Mouse (Mus musculus) heart, embryonic 14.5 days (tissue): ENCODE measurements around the gene Nf1. TPM values are rescaled to one million over a fixed set of nuclear protein-coding genes. Genes with fewer than 3 reads are reported as not detected.
A peak's percentile ranks its signal among the peaks of the same experiment; 100 is the strongest.

Source experiments
- ATAC-seq: fragments of 200-750 bp; cut with Nextera tagmentation; 2 replicates; pipeline ENCODE4 v1.8.0; 2017; ENCODE audit warnings: low read depth, moderate TSS enrichment; ENCODE audit not compliant: insufficient number of reproducible peaks, insufficient read depth, low FRiP score
- H3K27ac ChIP-seq, 2 experiments: fragments of 200-500 bp in 1 of 2; fragments of 300-500 bp in 1 of 2; sonication (generic) in 1 of 2; replicated peaks in 1 of 2; 2 replicates each; pipeline ENCODE4 v1.5.1; 2012 to 2014; ENCODE audit warnings: low read depth in 2 of 2, low read length in 2 of 2, control low read depth in 1 of 2, mild to moderate bottlenecking in 1 of 2, mixed read lengths in 1 of 2; ENCODE audit not compliant: control insufficient read depth in 1 of 2, insufficient read depth in 1 of 2
- H3K27me3 ChIP-seq: fragments of 300-500 bp; sonication (generic); 2 replicates; pipeline ENCODE4 v1.6.1; 2014; ENCODE audit warnings: mild to moderate bottlenecking, low read length, control low read depth; ENCODE audit not compliant: control insufficient read depth, insufficient read depth
- H3K36me3 ChIP-seq: fragments of 300-500 bp; sonication (generic); 2 replicates; pipeline ENCODE4 v1.6.1; 2014; ENCODE audit warnings: mild to moderate bottlenecking, control low read depth, low read length, mixed read lengths; ENCODE audit not compliant: control insufficient read depth, insufficient read depth
- H3K4me1 ChIP-seq, 2 experiments: fragments of 200-500 bp in 1 of 2; fragments of 300-500 bp in 1 of 2; sonication (generic) in 1 of 2; 2 replicates each; pipeline ENCODE4 v1.6.1; 2012 to 2014; ENCODE audit warnings: low read length in 2 of 2, control low read depth in 1 of 2, mixed read lengths in 1 of 2; ENCODE audit not compliant: control insufficient read depth in 2 of 2, insufficient read depth in 2 of 2
- H3K4me2 ChIP-seq: fragments of 300-500 bp; sonication (generic); 2 replicates; pipeline ENCODE4 v1.6.1; 2014; ENCODE audit warnings: mild to moderate bottlenecking, low read length
- H3K4me3 ChIP-seq, 2 experiments: fragments of 200-500 bp in 1 of 2; fragments of 300-500 bp in 1 of 2; sonication (generic) in 1 of 2; 2 replicates each; pipeline ENCODE4 v1.5.1; 2012 to 2014; ENCODE audit warnings: low read length in 2 of 2, mild to moderate bottlenecking in 2 of 2, control low read depth in 1 of 2, low read depth in 1 of 2, moderate library complexity in 1 of 2; ENCODE audit not compliant: control insufficient read depth in 1 of 2, insufficient read depth in 1 of 2
- H3K9ac ChIP-seq: fragments of 300-500 bp; sonication (generic); 2 replicates; pipeline ENCODE4 v1.6.1; 2014; ENCODE audit warnings: mild to moderate bottlenecking, low read length
- H3K9me3 ChIP-seq: fragments of 300-500 bp; sonication (generic); 2 replicates; pipeline ENCODE4 v1.6.1; 2016; ENCODE audit warnings: low read length, control low read depth; ENCODE audit not compliant: control insufficient read depth
- WGBS: fragments of 180-500 bp; shearing (Covaris S2); extraction: QIAGEN DNeasy Blood & Tissue Kit; methylation state at CpG from one replicate; pipeline ENCODE4 v1.1.7; 2014; 5-methylcytosine and 5-hydroxymethylcytosine counted together
- polyA plus RNA-seq: library from polyadenylated mRNA; unstranded; fragments of >200 nt; fragmentation: Nextera tagmentation; extraction: Ambion mirVana; gene quantifications from 2 replicates; pipeline ENCODE4 v1.2.1, GENCODE M21; 2014

Nf1 gene
- polyA plus RNA-seq, 1 experiment from 2014 or later = 7.7 TPM

DNA sequence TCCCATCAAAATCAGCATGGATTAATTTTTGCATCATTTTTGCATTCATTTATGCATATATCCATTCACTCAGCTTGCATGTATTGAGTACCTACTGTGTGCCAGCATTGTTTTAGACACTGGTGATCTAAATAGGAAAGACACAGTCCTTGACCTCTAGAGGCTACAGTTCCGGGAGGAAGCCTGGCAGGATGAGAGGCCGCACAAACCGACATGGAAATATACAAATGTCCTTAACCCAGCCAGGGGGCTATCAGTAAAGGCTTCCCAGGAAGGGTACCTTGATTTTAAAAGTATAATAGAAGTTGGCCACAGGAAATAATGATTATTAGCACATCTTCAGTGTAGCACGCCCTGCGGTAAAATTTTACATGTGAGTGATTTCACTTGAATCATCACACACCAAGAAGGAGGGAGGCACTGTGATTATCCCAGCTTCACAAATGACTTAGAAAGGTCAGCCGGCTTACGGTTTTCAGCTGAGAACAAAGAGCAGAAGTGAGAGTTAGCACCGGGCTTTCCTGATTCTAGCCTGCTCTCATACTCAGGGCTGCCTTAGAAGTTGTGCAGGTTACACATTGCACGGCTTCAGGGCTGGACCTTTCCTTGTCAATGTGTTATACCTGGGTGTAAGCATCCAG, 31.8 kb upstream of the Nf1 start:
- Histone ChIP-seq H3K9ac (no peak overlapping the region), H3K4me3 (no peak overlapping the region), H3K9me3 (no peaks in the 10 kb centered on the region), H3K4me1 (peaks cover 19 to 24% of the 10 kb centered on the region in 2 experiments), H3K4me2 (no peak overlapping the region), H3K27me3 (no peaks in the 10 kb centered on the region), H3K36me3 (no peaks in the 10 kb centered on the region), H3K27ac (peak overlapping the region; percentile 36 to 85)
- no peak for ATAC-seq
- 61% methylated on average over 9 of the region's 9 CpGs for WGBS

DNA sequence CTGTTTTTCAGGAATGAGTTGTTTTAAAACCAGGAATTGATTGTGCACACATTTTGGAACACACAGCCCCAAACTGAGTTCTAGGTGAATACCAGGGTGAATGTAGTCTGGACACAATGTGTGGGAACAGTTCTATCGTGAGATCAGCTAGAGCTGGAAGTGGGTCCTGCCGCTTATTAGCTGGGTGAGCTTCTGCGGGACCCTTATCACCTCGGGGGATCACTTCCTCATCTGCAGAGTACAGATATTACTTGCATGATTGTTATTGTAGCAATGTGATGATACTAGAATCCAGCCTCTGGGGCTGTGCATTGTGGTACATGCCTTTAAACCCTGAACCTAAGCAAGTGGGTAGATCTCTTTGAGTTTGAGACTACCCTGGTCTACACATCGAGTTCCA, 29.0 kb upstream of the Nf1 start:
- ATAC-seq = no peak
- Histone ChIP-seq H3K4me3 (no peak overlapping the region), H3K27ac (no peak overlapping the region), H3K27me3 (no peaks in the 10 kb centered on the region), H3K4me2 (no peak overlapping the region), H3K9me3 (no peaks in the 10 kb centered on the region), H3K9ac (no peak overlapping the region), H3K4me1 (peaks cover 17 to 24% of the 10 kb centered on the region in 2 experiments), H3K36me3 (no peaks in the 10 kb centered on the region)
- WGBS = 73% methylated on average over 5 of the region's 5 CpGs

DNA sequence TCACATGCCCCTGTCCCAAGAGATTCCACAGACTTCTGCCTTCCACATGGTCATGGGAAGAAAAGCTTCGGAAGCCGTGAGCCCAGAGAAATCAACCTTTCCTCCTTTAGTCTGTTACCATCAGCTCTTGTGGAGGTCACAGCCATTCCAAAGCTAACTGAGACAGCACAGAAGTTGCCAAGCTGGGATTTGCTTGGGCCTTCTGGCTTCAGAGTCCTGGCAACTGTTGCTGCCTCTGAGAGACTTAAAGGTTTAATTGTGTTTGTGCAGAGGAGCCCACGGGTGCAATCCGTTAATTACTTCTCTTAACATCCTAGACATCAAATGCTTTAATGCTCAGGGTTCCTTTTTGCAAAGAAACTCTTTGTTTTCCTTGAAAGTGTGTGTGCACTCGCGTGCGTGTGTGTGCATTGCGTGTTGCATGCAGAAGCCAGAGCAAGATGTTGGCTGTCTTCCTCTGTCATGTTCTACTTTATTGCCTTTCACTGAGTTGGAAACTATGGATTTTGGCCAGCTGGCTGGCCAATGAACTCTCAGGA, 22.6 kb upstream of the Nf1 start:
- Histone ChIP-seq H3K36me3 (no peaks in the 10 kb centered on the region), H3K4me2 (no peak overlapping the region), H3K4me3 (no peak overlapping the region), H3K27ac (no peak overlapping the region), H3K27me3 (no peaks in the 10 kb centered on the region), H3K9ac (no peak overlapping the region), H3K4me1 (peaks cover 0 to 5% of the 10 kb centered on the region in 2 experiments; a peak in 2 of 4 replicates), H3K9me3 (no peaks in the 10 kb centered on the region)
- ATAC-seq = no peak
- 83% methylated on average over 8 of the region's 8 CpGs for WGBS

DNA sequence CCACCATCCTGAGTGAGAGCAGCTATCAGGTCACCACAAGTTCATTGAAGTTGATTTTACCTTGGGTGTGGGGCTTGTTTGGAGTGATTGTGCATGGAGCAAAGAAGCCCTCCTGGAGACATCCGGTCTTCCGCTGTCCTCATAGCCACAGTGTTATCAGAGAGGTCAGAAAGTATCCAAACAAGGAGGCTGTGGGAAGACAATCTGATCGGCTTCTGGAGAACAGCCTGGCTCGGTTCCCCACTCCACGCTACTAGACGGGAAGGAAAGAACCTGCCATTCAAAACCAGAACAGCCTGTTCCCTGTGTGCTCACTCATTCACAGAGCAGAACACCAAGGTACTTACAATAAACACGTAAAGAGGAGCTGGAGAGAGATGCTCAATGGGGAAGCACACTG, 19.7 kb upstream of the Nf1 start:
- ATAC-seq = no peak; the same call in 1 of the 2 replicates
- 51% methylated on average over 7 of the region's 7 CpGs for WGBS

DNA sequence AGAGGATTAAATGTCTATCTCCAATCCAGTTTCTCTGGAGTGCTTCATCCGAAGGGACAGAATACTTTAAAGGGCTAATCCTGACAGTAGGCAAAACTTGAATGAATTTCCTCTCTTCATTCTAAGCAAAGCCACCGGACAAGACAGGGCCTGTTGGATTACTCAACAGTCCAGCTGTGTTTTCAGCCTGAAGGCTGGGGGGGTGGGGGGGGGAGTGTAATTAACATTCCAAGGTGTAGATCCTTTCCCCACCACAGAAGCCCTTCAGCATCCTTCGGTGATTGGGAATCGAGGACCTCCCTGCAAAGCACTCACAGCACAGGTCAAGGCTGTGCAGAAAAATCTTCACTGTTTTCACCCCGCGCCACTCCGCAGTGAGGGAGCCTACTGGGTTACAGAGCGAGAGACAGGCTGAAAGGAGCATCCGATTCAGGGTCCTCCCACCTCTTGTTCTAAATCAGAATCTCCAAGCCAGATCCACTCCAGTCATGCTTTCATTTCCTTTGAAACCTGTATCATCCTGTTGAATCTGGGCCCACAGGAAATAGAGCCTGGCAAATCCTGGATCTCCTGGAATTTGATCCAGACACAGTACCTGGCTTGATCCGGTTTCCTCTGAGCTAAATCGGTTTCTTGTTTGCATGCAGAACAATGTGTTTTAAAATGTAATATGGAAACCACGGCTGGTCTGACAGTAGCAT, 15.4 kb upstream of the Nf1 start:
- H3K36me3 ChIP-seq = no peaks in the 10 kb centered on the region
- ATAC-seq = no peak
- no peak overlapping the region for H3K9ac ChIP-seq
- peaks cover 0 to 5% of the 10 kb centered on the region in 2 experiments; a peak in 2 of 4 replicates for H3K4me1 ChIP-seq
- 69% methylated on average over 12 of the region's 12 CpGs for WGBS
- no peaks in the 10 kb centered on the region for H3K9me3 ChIP-seq
- H3K27me3 ChIP-seq = no peaks in the 10 kb centered on the region
- H3K4me2 ChIP-seq = no peak overlapping the region
- no peak overlapping the region for H3K4me3 ChIP-seq
- no peak overlapping the region for H3K27ac ChIP-seq

More for the DNA sequence above, 19.7 kb upstream of the Nf1 start:
- Histone ChIP-seq H3K27me3 (no peaks in the 10 kb centered on the region), H3K36me3 (no peaks in the 10 kb centered on the region), H3K4me3 (no peak overlapping the region), H3K9ac (no peak overlapping the region), H3K4me2 (no peak overlapping the region), H3K9me3 (no peaks in the 10 kb centered on the region), H3K4me1 (peaks cover 0 to 5% of the 10 kb centered on the region in 2 experiments; a peak in 2 of 4 replicates), H3K27ac (no peak overlapping the region)

DNA sequence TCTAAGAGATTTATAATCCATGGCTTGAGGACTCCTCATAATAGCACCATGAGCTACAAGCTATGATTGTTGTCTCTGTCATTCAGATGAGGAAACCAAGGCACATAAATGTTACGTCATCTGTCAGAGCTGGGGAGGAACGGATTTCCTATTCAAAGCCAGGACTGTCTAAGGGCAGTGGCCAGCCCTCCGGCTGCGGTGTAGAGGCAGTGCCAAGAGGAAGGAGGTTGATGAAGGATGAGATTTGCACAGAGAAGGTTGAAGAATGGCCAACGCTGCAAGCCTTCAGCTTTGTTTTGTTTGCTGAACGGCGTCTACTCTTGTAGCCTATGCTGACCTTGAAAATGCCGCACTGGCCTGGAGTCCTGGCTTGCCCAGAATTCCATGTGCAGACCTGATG, 13.8 kb upstream of the Nf1 start:
- Histone ChIP-seq H3K9ac (no peak overlapping the region), H3K9me3 (no peaks in the 10 kb centered on the region), H3K27ac (no peak overlapping the region), H3K4me2 (no peak overlapping the region), H3K4me1 (no peaks in the 10 kb centered on the region; a peak in 1 of 4 replicates), H3K36me3 (no peaks in the 10 kb centered on the region), H3K4me3 (no peak overlapping the region), H3K27me3 (no peaks in the 10 kb centered on the region)
- WGBS = 65% methylated on average over 8 of the region's 8 CpGs
- no peak for ATAC-seq

DNA sequence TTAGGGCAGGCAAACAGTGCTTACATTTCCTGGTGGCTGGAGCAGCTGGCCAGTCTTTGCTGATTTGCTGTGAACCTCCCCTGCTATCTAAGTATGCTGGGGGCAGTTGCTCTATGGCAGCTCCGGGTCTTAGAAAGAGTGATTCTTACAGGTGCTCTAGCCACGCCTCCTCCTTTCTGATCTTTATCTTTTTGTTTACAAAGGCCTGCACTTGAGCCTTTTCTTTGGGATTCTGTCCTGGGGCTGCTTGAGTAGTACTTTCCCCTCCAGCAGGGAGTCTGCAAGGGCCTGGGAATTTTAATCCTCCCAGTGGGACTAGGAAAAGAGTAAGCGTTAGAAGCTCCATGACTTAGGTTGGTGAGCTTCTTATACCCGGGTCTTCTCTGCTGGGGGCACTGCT, 12.4 kb upstream of the Nf1 start:
- Histone ChIP-seq H3K9ac (no peak overlapping the region), H3K27ac (no peak overlapping the region), H3K4me2 (no peak overlapping the region), H3K9me3 (no peaks in the 10 kb centered on the region), H3K36me3 (no peaks in the 10 kb centered on the region), H3K27me3 (no peaks in the 10 kb centered on the region), H3K4me3 (no peak overlapping the region), H3K4me1 (no peaks in the 10 kb centered on the region; a peak in 1 of 4 replicates)
- WGBS = 27% methylated on average over 4 of the region's 4 CpGs
- no peak for ATAC-seq
